Mouse (Mus musculus): ENCODE measurements around the gene Camta1. TPM values are rescaled to one million over a fixed set of nuclear protein-coding genes. Genes with fewer than 3 reads are reported as not detected.
A peak's percentile ranks its signal among the peaks of the same experiment; 100 is the strongest.

Gene Camta1
- polyA plus RNA-seq, 1 experiment from 2014 or later: 118 TPM

GRCm38 (mm10) chr4:151425133-151425532 lies 436.5 kb downstream of the Camta1 start:
- WGBS: 61% methylated on average over 3 of the region's 3 CpGs
- H3K27me3 ChIP-seq (replicated peaks): no peaks in the 10 kb centered on the region; the same call in 1 of the 2 replicates
- H3K4me3 ChIP-seq: no peak overlapping the region
- no peak overlapping the region for H3K27ac ChIP-seq (replicated peaks)
- no peak overlapping the region for H3K9ac ChIP-seq
- H3K36me3 ChIP-seq: no peaks in the 10 kb centered on the region; the same call in 1 of the 2 replicates
- peaks cover 8% of the 10 kb centered on the region for H3K9me3 ChIP-seq
- no peak for ATAC-seq (ENCODE audit: extremely low read depth, insufficient number of reproducible peaks, low FRiP score, low TSS enrichment)
- H3K4me1 ChIP-seq: peaks cover 7% of the 10 kb centered on the region
- no peak overlapping the region for H3K4me2 ChIP-seq

GRCm38 (mm10) chr4:151422922-151423321 lies 438.8 kb downstream of the Camta1 start:
- Histone ChIP-seq H3K9me3 (peaks cover 8% of the 10 kb centered on the region), H3K4me2 (no peak overlapping the region), H3K4me3 (no peak overlapping the region), H3K9ac (no peak overlapping the region), H3K36me3 (no peaks in the 10 kb centered on the region; the same call in 1 of the 2 replicates), H3K4me1 (peaks cover 10% of the 10 kb centered on the region), H3K27me3 (replicated peaks) (peaks cover 18% of the 10 kb centered on the region), H3K27ac (replicated peaks) (no peak overlapping the region)
- ATAC-seq (ENCODE audit: extremely low read depth, insufficient number of reproducible peaks, low FRiP score, low TSS enrichment): no peak
- WGBS: 74% methylated on average over 4 of the region's 4 CpGs

- WGBS: 48% methylated on average over 8 of the region's 8 CpGs
- Histone ChIP-seq H3K36me3 (no peaks in the 10 kb centered on the region; the same call in 1 of the 2 replicates), H3K9ac (no peak overlapping the region), H3K4me2 (no peak overlapping the region), H3K9me3 (peaks cover 5% of the 10 kb centered on the region), H3K27ac (replicated peaks) (no peak overlapping the region), H3K4me1 (peaks cover 10% of the 10 kb centered on the region), H3K4me3 (no peak overlapping the region), H3K27me3 (replicated peaks) (peaks cover 18% of the 10 kb centered on the region)
- ATAC-seq (ENCODE audit: extremely low read depth, insufficient number of reproducible peaks, low FRiP score, low TSS enrichment): no peak
Observed at GRCm38 (mm10) chr4:151422361-151422760, 439.3 kb downstream of the Camta1 start.

GRCm38 (mm10) chr4:151418344-151418875 lies 443.3 kb downstream of the Camta1 start:
- WGBS: 66% methylated on average over 14 of the region's 14 CpGs
- H3K36me3 ChIP-seq: no peaks in the 10 kb centered on the region
- H3K4me3 ChIP-seq: no peak overlapping the region
- H3K4me2 ChIP-seq: no peak overlapping the region
- no peak overlapping the region for H3K9ac ChIP-seq
- H3K27ac ChIP-seq (replicated peaks): no peak overlapping the region
- peaks cover 18% of the 10 kb centered on the region for H3K27me3 ChIP-seq (replicated peaks)
- ATAC-seq (ENCODE audit: extremely low read depth, insufficient number of reproducible peaks, low FRiP score, low TSS enrichment): no peak
- H3K9me3 ChIP-seq: no peaks in the 10 kb centered on the region
- peaks cover 10% of the 10 kb centered on the region for H3K4me1 ChIP-seq

GRCm38 (mm10) chr4:151415812-151416211 lies 445.9 kb downstream of the Camta1 start:
- ATAC-seq (ENCODE audit: extremely low read depth, insufficient number of reproducible peaks, low FRiP score, low TSS enrichment): peak; percentile 26; the same call in 1 of the 2 replicates
- Histone ChIP-seq H3K9ac (no peak overlapping the region), H3K9me3 (no peaks in the 10 kb centered on the region), H3K4me1 (peaks cover 7% of the 10 kb centered on the region), H3K27me3 (replicated peaks) (peaks cover 23% of the 10 kb centered on the region), H3K27ac (replicated peaks) (no peak overlapping the region; the same call in 1 of the 2 replicates), H3K4me2 (no peak overlapping the region), H3K36me3 (no peaks in the 10 kb centered on the region), H3K4me3 (no peak overlapping the region)
- WGBS: 77% methylated on average over 4 of the region's 4 CpGs

- no peaks in the 10 kb centered on the region for H3K36me3 ChIP-seq
- 85% methylated on average over 16 of the region's 16 CpGs for WGBS
- H3K27ac ChIP-seq (replicated peaks): no peak overlapping the region; the same call in 1 of the 2 replicates
- H3K27me3 ChIP-seq (replicated peaks): peaks cover 23% of the 10 kb centered on the region
- H3K4me2 ChIP-seq: no peak overlapping the region
- no peak for ATAC-seq (ENCODE audit: extremely low read depth, insufficient number of reproducible peaks, low FRiP score, low TSS enrichment)
- no peak overlapping the region for H3K4me3 ChIP-seq
- no peaks in the 10 kb centered on the region for H3K9me3 ChIP-seq
- H3K4me1 ChIP-seq: peaks cover 7% of the 10 kb centered on the region
- no peak overlapping the region for H3K9ac ChIP-seq
Observed at GRCm38 (mm10) chr4:151415376-151415775, 446.3 kb downstream of the Camta1 start.

- no peaks in the 10 kb centered on the region for H3K9me3 ChIP-seq
- no peak overlapping the region for H3K27ac ChIP-seq (replicated peaks)
- H3K4me3 ChIP-seq: no peak overlapping the region
- H3K4me1 ChIP-seq: peaks cover 7% of the 10 kb centered on the region
- ATAC-seq (ENCODE audit: extremely low read depth, insufficient number of reproducible peaks, low FRiP score, low TSS enrichment): no peak
- WGBS: 81% methylated on average over 7 of the region's 7 CpGs
- H3K4me2 ChIP-seq: no peak overlapping the region
- H3K36me3 ChIP-seq: no peaks in the 10 kb centered on the region
- no peak overlapping the region for H3K9ac ChIP-seq
- H3K27me3 ChIP-seq (replicated peaks): peaks cover 23% of the 10 kb centered on the region
Observed at GRCm38 (mm10) chr4:151414952-151415351, 446.7 kb downstream of the Camta1 start.

GRCm38 (mm10) chr4:151411641-151412061 lies 450.0 kb downstream of the Camta1 start:
- Histone ChIP-seq H3K27ac (replicated peaks) (peak overlapping the region; percentile 40; the same call in 1 of the 2 replicates), H3K9me3 (no peaks in the 10 kb centered on the region), H3K9ac (no peak overlapping the region), H3K4me2 (peak overlapping the region; percentile 32), H3K27me3 (replicated peaks) (peaks cover 6% of the 10 kb centered on the region; the same call in 1 of the 2 replicates), H3K36me3 (no peaks in the 10 kb centered on the region), H3K4me3 (no peak overlapping the region), H3K4me1 (peaks cover 4% of the 10 kb centered on the region)
- ATAC-seq (ENCODE audit: extremely low read depth, insufficient number of reproducible peaks, low FRiP score, low TSS enrichment): no peak
- 43% methylated on average over 14 of the region's 14 CpGs for WGBS

- Histone ChIP-seq H3K4me3 (no peak overlapping the region), H3K27me3 (replicated peaks) (peaks cover 6% of the 10 kb centered on the region; the same call in 1 of the 2 replicates), H3K4me1 (peaks cover 4% of the 10 kb centered on the region), H3K36me3 (no peaks in the 10 kb centered on the region), H3K9me3 (no peaks in the 10 kb centered on the region), H3K4me2 (no peak overlapping the region), H3K27ac (replicated peaks) (no peak overlapping the region), H3K9ac (no peak overlapping the region)
- ATAC-seq (ENCODE audit: extremely low read depth, insufficient number of reproducible peaks, low FRiP score, low TSS enrichment): no peak
- 62% methylated on average over 3 of the region's 3 CpGs for WGBS
Observed at GRCm38 (mm10) chr4:151411016-151411415, 450.7 kb downstream of the Camta1 start.

GRCm38 (mm10) chr4:151409291-151409690 lies 452.4 kb downstream of the Camta1 start:
- no peak overlapping the region for H3K9ac ChIP-seq
- H3K27ac ChIP-seq (replicated peaks): no peak overlapping the region
- H3K9me3 ChIP-seq: no peaks in the 10 kb centered on the region
- peaks cover 10% of the 10 kb centered on the region; the same call in 1 of the 2 replicates for H3K4me1 ChIP-seq
- H3K4me2 ChIP-seq: no peak overlapping the region
- no peak overlapping the region for H3K4me3 ChIP-seq
- H3K36me3 ChIP-seq: no peaks in the 10 kb centered on the region
- no peak for ATAC-seq (ENCODE audit: extremely low read depth, insufficient number of reproducible peaks, low FRiP score, low TSS enrichment)
- H3K27me3 ChIP-seq (replicated peaks): peaks cover 6% of the 10 kb centered on the region; the same call in 1 of the 2 replicates
- WGBS: 68% methylated on average over 6 of the region's 6 CpGs

GRCm38 (mm10) chr4:151408811-151409210 lies 452.9 kb downstream of the Camta1 start:
- 46% methylated on average over 8 of the region's 8 CpGs for WGBS
- no peak overlapping the region for H3K4me2 ChIP-seq
- H3K27me3 ChIP-seq (replicated peaks): peaks cover 6% of the 10 kb centered on the region; the same call in 1 of the 2 replicates
- no peak overlapping the region for H3K27ac ChIP-seq (replicated peaks)
- peaks cover 11% of the 10 kb centered on the region; the same call in 1 of the 2 replicates for H3K4me1 ChIP-seq
- no peak overlapping the region for H3K4me3 ChIP-seq
- H3K9me3 ChIP-seq: no peaks in the 10 kb centered on the region
- H3K36me3 ChIP-seq: no peaks in the 10 kb centered on the region
- no peak for ATAC-seq (ENCODE audit: extremely low read depth, insufficient number of reproducible peaks, low FRiP score, low TSS enrichment)
- no peak overlapping the region for H3K9ac ChIP-seq

GRCm38 (mm10) chr4:151408246-151408645 lies 453.4 kb downstream of the Camta1 start:
- H3K4me2 ChIP-seq: no peak overlapping the region

More at GRCm38 (mm10) chr4:151408246-151408645, 453.4 kb downstream of the Camta1 start:
- no peak for ATAC-seq (ENCODE audit: extremely low read depth, insufficient number of reproducible peaks, low FRiP score, low TSS enrichment)
- no peak overlapping the region for H3K4me3 ChIP-seq
- WGBS: 84% methylated on average over 4 of the region's 4 CpGs
- H3K9me3 ChIP-seq: no peaks in the 10 kb centered on the region
- H3K9ac ChIP-seq: no peak overlapping the region
- H3K4me1 ChIP-seq: peaks cover 11% of the 10 kb centered on the region; the same call in 1 of the 2 replicates
- no peaks in the 10 kb centered on the region for H3K36me3 ChIP-seq
- H3K27ac ChIP-seq (replicated peaks): no peak overlapping the region
- H3K27me3 ChIP-seq (replicated peaks): peaks cover 5% of the 10 kb centered on the region; the same call in 1 of the 2 replicates
